Mouse (Mus musculus): ENCODE measurements at regions not wholly inside any gene's neighbourhood (a gene's known extent, or its start where the extent isn't known, plus 50 kb on each side); places are given as distances from the start of the nearest gene placed in this dataset.

- no peak for DNase-seq (ENCODE audit: low read depth)
Observed at GRCm38 (mm10) chr9:61091036-61091435, 281.1 kb upstream of the Tle3 start.

DNA sequence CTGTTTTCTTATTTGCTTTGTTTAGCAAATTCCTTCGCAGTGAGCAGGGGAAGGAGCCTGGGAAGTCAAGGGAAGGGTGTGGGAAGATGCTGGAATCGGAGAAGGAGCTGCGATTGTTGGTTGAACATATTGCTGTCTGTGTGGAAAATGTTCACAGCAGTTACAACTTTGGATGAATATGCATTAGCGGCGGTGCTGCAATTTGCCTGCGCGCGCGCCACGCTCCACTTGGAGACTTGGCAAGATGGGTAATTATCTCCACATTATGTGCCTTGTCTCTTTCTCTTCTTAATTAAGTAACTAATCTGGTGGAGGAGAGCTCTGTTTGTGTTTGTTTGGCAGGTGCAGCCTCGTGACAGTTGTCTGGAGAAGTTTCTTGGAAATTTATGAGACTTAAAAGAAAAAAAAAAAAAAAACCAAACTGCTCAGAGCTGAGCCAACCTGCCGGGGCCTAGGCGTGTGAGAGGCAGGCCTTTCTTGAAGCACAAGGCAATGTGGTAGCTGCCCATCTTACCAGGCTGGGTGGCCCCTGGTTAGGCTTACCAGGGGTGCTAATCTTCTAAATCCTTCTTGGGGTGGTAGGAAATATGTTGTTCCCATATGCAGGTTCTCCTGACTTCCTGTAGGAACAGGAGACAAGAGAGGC is 279.2 kb upstream of the Tle3 start:
- DNase-seq (ENCODE audit: low read depth), result no peak

GRCm38 (mm10) chr9:61095069-61095775 is 276.9 kb upstream of the Tle3 start:
- DNase-seq (ENCODE audit: low read depth), result no peak

DNA sequence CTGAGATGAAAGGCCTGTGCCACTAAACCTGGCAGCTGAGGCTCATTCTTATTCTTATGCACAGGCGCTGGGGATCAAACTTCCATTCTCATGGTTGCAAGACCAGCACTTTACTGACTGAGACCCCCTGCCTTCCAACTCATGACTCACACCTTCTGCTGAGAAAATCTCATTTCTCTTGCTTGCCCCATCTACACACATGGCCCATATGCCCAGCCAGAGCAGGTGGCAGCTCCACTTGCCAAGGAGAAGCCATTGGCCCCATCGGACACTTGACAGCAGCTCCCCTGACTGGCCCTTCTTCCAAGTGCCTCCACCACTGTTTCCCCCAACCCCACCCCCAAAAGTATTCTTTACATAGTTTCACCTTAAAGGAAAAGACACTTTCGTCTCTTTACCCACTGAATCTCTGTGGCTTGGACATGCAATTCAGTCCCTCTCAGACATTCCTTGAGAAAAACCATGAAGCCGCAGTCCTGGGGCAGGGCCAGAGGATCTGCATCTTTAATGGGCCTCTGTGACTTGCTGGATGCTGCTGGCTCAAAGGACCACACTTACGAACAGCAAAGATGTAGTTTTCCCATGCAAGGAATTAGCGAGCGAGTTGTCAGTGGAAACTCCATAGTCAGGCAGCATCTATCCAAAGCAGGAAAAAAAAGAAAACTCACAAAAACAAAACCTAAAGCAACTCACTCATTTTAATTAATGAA is 270.3 kb upstream of the Tle3 start:
- no peak for DNase-seq (ENCODE audit: low read depth)

DNA sequence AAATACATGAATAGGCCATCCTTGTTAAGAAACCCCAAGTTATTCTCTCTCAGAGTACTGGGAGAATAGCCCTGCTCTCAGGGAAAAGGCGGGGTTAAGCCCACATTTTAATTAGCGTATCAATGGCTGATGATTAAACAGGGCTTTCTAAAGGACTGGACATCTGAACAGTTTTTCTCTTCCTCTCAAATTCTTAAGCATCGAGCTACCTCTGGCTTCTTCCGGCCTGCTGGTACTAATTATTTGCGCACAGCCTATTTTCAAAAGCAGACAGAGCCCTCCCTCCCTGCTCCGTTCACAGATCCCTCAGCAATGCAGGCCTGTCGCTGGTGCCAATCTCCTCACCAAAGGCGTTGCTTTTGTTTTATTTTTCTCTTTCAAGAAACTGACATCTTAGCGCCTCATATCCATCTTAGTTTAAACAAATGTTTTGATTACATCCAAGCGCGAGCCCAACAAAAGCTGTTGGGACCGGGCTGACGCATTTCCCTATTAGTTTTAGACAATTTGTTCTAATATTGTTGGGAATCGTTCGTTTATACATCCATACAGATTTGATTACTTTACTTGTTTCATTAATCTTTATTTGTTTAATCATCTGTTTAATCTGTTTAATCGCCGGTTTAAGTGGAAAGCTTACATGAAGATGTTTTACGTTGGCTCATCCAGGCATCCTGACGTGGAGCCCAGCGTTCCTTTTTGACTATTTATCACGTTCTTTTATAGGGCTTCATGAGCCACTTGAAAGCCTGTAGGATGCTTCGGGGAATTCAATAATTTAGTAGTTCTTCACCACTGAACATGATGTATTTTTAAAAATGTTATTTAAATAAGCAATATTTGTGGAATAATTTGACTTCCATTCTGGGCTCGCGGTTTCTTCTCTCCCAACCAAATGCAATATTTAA is 269.5 kb upstream of the Tle3 start:
- no peak for DNase-seq (ENCODE audit: low read depth)

DNA sequence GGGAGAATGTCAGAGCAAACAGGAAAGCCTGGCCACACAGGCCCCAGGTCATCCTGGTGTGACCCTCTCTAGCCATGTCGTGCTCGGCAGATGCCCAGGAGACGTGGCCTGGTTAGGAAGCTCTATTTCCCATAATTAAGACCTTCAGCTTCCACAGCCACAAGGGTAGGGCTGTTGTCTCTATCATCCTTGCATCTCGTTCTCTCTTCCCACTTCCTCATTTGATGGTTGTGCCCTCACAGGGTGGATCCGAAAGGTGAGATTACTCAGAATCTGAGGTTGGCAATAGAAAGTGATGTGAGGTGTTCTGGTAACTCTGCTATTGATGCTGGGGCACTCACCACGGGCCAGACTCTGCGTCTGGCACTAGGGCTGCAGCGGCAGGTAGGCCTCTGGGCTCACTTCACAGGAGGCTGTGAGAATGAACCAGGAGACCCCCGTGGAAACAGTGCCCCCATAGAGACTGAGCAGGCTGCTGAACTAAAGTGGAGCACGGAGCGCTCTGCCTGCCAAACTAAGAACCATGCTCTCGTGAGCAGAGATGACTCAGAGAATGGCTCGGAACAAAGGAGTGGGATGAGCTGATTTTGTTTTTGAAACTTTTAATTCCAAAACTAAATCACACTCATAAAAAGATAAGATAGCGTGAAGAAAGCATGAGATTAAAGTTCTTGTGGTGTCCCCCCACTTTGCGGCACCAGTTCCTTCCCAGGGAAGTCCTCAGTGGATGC is 266.5 kb upstream of the Tle3 start:
- no peak for DNase-seq (ENCODE audit: low read depth)

- DNase-seq (ENCODE audit: low read depth), result no peak
Observed at GRCm38 (mm10) chr9:61109519-61110285, 262.5 kb upstream of the Tle3 start.

DNA sequence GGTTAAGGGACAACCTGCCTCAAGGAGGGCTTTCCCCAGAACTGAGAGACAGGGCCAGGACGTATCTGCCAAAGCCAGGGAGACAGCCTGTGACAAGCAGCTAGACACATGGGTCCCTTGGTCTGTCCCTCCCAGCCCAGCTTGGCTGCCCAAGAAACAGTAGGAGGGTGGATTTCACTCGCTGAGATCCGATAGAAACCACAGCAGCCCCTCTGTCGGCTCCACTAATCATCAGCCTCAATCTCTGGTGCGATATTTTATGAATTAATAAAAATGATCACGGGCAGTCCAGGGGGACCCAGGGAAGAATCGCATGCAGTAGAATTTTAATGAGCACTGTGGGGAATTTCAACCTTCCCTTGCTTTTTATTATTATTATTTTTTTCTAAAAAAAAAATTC is 261.0 kb upstream of the Tle3 start:
- no peak for DNase-seq (ENCODE audit: low read depth)

DNA sequence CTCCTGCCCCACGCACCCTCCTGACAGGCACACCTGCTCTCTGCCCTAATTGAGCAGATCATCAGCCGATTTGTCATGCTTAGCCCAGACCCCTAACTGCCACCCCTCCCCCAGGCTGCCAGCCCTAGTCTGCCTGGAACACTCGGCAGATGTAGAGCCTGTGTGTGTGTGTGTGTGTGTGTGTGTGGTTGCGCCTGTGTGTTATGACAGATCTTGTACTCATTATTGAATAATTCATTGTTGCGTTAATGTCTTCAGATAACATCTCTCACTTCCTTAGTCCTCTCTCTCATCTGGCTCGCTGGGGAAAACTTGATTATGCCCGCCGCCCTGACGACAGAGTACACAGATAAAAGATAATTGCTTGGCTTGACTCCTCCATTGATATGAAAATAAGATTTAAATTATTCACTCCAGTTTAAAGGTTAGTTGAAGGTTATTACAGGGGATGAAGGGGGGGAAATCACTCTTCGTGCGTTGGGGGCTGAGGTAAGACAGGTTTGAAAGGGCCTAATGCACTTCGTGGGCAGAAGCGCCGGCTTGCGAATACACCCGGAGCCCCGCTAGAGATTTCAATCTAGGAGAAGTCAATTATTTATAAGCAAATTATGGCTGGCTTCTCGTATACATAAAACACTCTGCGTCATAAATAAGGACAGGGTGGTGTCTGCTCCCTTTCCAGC is 260.3 kb upstream of the Tle3 start:
- no peak for DNase-seq (ENCODE audit: low read depth)

DNA sequence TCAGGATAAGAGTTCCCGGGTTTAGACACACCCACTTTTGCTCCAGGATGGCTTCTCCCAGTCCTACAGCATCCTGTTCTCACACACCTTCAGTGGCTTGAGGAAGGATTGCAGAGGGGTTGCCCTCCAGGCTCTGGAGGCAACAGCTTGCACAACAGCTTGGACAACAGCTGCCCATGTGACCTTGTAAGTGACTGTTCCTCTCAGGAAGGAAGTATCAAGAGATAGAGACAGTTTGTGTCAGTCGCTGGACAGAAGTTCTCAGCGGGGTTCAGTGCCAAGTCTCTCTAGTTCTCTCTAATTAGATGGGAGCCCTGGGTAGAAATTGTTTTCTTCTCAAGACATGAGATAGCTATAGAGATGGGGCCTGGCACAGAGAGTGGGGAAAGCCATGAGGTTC is 252.9 kb upstream of the Tle3 start:
- DNase-seq (ENCODE audit: low read depth), result no peak

DNA sequence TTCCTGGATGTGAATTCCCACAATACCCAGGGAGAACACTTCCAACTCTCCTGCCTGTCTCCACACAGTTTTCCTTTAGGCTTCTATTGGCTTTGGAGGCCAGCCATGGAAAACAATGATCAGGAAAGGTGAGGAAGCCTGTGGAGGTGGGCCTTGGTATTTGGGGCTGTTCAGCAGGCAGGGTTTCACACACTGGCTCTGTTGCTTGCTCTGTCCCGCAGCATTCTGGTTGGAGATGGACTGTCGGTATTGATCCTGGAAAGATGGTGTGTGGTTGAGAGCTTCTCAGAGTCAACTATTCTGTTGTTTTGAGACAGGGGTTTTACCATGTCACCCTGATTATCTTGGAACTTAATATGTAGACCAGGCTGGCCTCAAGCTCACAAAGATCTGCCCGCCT is 251.6 kb upstream of the Tle3 start:
- DNase-seq (ENCODE audit: low read depth), result no peak

- DNase-seq (ENCODE audit: low read depth), result no peak
Observed at GRCm38 (mm10) chr9:61120931-61121391, 251.2 kb upstream of the Tle3 start.

- DNase-seq (ENCODE audit: low read depth), result no peak
Observed at GRCm38 (mm10) chr9:61123431-61123830, 248.7 kb upstream of the Tle3 start.

- no peak for DNase-seq (ENCODE audit: low read depth)
Observed at GRCm38 (mm10) chr9:61125769-61126168, 246.4 kb upstream of the Tle3 start.

DNA sequence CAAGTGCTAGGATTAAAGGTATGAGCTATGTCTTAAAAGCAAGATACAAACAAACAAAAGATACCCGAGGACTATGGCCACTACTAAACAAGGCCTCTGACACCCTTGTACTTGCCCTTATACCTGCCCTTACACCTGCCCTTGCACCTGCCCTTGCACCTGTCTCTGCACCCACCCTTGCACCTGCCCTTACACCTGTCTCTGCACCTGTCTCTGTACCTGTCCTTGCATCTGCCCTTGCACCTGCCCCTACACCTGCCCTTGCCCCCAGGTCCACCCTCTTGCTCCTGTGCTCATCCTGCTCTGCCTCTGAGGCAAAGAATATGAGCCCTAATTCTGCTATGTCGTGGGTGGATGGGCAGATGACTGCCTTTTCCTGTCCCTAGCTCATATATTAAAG is 244.1 kb upstream of the Tle3 start:
- no peak for DNase-seq (ENCODE audit: low read depth)

- DNase-seq (ENCODE audit: low read depth), result no peak
Observed at GRCm38 (mm10) chr9:61129186-61129585, 243.0 kb upstream of the Tle3 start.

- DNase-seq (ENCODE audit: low read depth), result no peak
Observed at GRCm38 (mm10) chr9:61130877-61131276, 241.3 kb upstream of the Tle3 start.

GRCm38 (mm10) chr9:61135263-61135882 is 236.8 kb upstream of the Tle3 start:
- no peak for DNase-seq (ENCODE audit: low read depth)

DNA sequence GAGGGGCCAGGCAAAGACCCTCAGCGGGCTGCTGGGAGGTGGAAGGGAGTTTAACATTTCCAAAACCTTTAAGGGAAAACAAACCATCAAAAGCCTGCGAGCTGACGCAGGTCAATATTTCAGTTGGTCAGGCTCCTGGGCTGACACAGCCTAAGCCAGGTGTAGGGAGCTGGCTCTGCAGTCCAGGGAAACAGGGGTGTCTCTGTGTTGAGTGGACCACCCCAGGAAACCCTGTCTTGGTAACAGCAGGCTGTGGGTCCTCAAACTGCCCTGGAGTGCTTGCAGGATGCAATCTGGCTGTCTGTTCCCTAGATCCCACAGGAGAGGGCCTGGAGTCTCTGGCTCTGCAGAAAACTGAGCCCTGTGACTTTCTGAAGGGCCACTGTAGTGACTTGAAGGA is 236.2 kb upstream of the Tle3 start:
- no peak for DNase-seq (ENCODE audit: low read depth)

Data from gonadal fat pad, adult 2 months (tissue).